Mouse (Mus musculus): ENCODE measurements around the gene Nln. TPM values are rescaled to one million over a fixed set of nuclear protein-coding genes. Genes with fewer than 3 reads are reported as not detected.

The Nln gene
- polyA plus RNA-seq, 1 experiment from 2014 or later: 69.1 TPM

- Histone ChIP-seq H3K4me3 (replicated peaks; ENCODE audit: low read depth, low read length) (no peak overlapping the region), H3K36me3 (ENCODE audit: control insufficient read depth, insufficient read depth, low read length) (no peaks in the 10 kb centered on the region), H3K9me3 (ENCODE audit: control insufficient read depth, low read length) (no peaks in the 10 kb centered on the region), H3K9ac (replicated peaks; ENCODE audit: low read length) (no peak overlapping the region), H3K4me1 (ENCODE audit: control insufficient read depth, insufficient read depth, low read length) (no peaks in the 10 kb centered on the region), H3K27ac (replicated peaks; ENCODE audit: low read depth, low read length) (no peak overlapping the region), H3K27me3 (ENCODE audit: control insufficient read depth, insufficient read depth, low read length) (no peaks in the 10 kb centered on the region), H3K4me2 (ENCODE audit: low read length) (no peak overlapping the region)
- DNase-seq (no peak), ATAC-seq (ENCODE audit: low FRiP score, low TSS enrichment) (no peak)
- WGBS: 80% methylated on average over 2 of the region's 2 CpGs
Measured at GRCm38 (mm10) chr13:104084600-104084999, 24.8 kb downstream of the Nln start.

- 93% methylated on average over 7 of the region's 7 CpGs for WGBS
- ATAC-seq (ENCODE audit: low FRiP score, low TSS enrichment) (no peak), DNase-seq (no peak)
- no peaks in the 10 kb centered on the region for H3K27me3 ChIP-seq (ENCODE audit: control insufficient read depth, insufficient read depth, low read length)
- H3K9ac ChIP-seq (replicated peaks; ENCODE audit: low read length): no peak overlapping the region
- H3K4me1 ChIP-seq (ENCODE audit: control insufficient read depth, insufficient read depth, low read length): no peaks in the 10 kb centered on the region
- no peaks in the 10 kb centered on the region for H3K9me3 ChIP-seq (ENCODE audit: control insufficient read depth, low read length)
- no peak overlapping the region for H3K27ac ChIP-seq (replicated peaks; ENCODE audit: low read depth, low read length)
- no peak overlapping the region for H3K4me3 ChIP-seq (replicated peaks; ENCODE audit: low read depth, low read length)
- 0 out of 2 replicates have a peak, but pooled peaks cover 4% of the 10 kb centered on the region for H3K36me3 ChIP-seq (ENCODE audit: control insufficient read depth, insufficient read depth, low read length)
- H3K4me2 ChIP-seq (ENCODE audit: low read length): no peak overlapping the region
Measured at GRCm38 (mm10) chr13:104082504-104082903, 26.9 kb downstream of the Nln start.

GRCm38 (mm10) chr13:104076993-104077392 is 32.4 kb downstream of the Nln start:
- H3K4me2 ChIP-seq (ENCODE audit: low read length): no peak overlapping the region
- no peaks in the 10 kb centered on the region for H3K4me1 ChIP-seq (ENCODE audit: control insufficient read depth, insufficient read depth, low read length)
- no peaks in the 10 kb centered on the region for H3K27me3 ChIP-seq (ENCODE audit: control insufficient read depth, insufficient read depth, low read length)
- 87% methylated on average over 6 of the region's 6 CpGs for WGBS
- H3K27ac ChIP-seq (replicated peaks; ENCODE audit: low read depth, low read length): no peak overlapping the region
- DNase-seq (no peak), ATAC-seq (ENCODE audit: low FRiP score, low TSS enrichment) (no peak)
- H3K9ac ChIP-seq (replicated peaks; ENCODE audit: low read length): no peak overlapping the region
- H3K4me3 ChIP-seq (replicated peaks; ENCODE audit: low read depth, low read length): no peak overlapping the region
- H3K36me3 ChIP-seq (ENCODE audit: control insufficient read depth, insufficient read depth, low read length): peaks cover 17% of the 10 kb centered on the region
- H3K9me3 ChIP-seq (ENCODE audit: control insufficient read depth, low read length): no peaks in the 10 kb centered on the region

- no peaks in the 10 kb centered on the region for H3K4me1 ChIP-seq (ENCODE audit: control insufficient read depth, insufficient read depth, low read length)
- H3K9ac ChIP-seq (replicated peaks; ENCODE audit: low read length): no peak overlapping the region
- peaks cover 29% of the 10 kb centered on the region for H3K36me3 ChIP-seq (ENCODE audit: control insufficient read depth, insufficient read depth, low read length)
- DNase-seq: no peak
- ATAC-seq (ENCODE audit: low FRiP score, low TSS enrichment): no peak
- H3K9me3 ChIP-seq (ENCODE audit: control insufficient read depth, low read length): no peaks in the 10 kb centered on the region
- no peaks in the 10 kb centered on the region for H3K27me3 ChIP-seq (ENCODE audit: control insufficient read depth, insufficient read depth, low read length)
- no peak overlapping the region for H3K27ac ChIP-seq (replicated peaks; ENCODE audit: low read depth, low read length)
- WGBS: 83% methylated on average over 10 of the region's 10 CpGs
- H3K4me3 ChIP-seq (replicated peaks; ENCODE audit: low read depth, low read length): no peak overlapping the region
- no peak overlapping the region for H3K4me2 ChIP-seq (ENCODE audit: low read length)
Measured at GRCm38 (mm10) chr13:104074731-104075130, 34.7 kb downstream of the Nln start.

- DNase-seq: no peak
- no peak for ATAC-seq (ENCODE audit: low FRiP score, low TSS enrichment)
- Histone ChIP-seq H3K4me3 (replicated peaks; ENCODE audit: low read depth, low read length) (no peak overlapping the region), H3K36me3 (ENCODE audit: control insufficient read depth, insufficient read depth, low read length) (peaks cover 34% of the 10 kb centered on the region), H3K27me3 (ENCODE audit: control insufficient read depth, insufficient read depth, low read length) (no peaks in the 10 kb centered on the region), H3K9me3 (ENCODE audit: control insufficient read depth, low read length) (no peaks in the 10 kb centered on the region), H3K9ac (replicated peaks; ENCODE audit: low read length) (no peak overlapping the region), H3K4me2 (ENCODE audit: low read length) (no peak overlapping the region), H3K27ac (replicated peaks; ENCODE audit: low read depth, low read length) (no peak overlapping the region), H3K4me1 (ENCODE audit: control insufficient read depth, insufficient read depth, low read length) (no peaks in the 10 kb centered on the region)
- 95% methylated on average over 8 of the region's 8 CpGs for WGBS
Measured at GRCm38 (mm10) chr13:104074230-104074629, 35.2 kb downstream of the Nln start.

- Histone ChIP-seq H3K9me3 (ENCODE audit: control insufficient read depth, low read length) (no peaks in the 10 kb centered on the region), H3K27ac (replicated peaks; ENCODE audit: low read depth, low read length) (no peak overlapping the region), H3K4me1 (ENCODE audit: control insufficient read depth, insufficient read depth, low read length) (no peaks in the 10 kb centered on the region), H3K27me3 (ENCODE audit: control insufficient read depth, insufficient read depth, low read length) (no peaks in the 10 kb centered on the region), H3K4me3 (replicated peaks; ENCODE audit: low read depth, low read length) (no peak overlapping the region), H3K36me3 (ENCODE audit: control insufficient read depth, insufficient read depth, low read length) (peaks cover 47% of the 10 kb centered on the region), H3K9ac (replicated peaks; ENCODE audit: low read length) (no peak overlapping the region), H3K4me2 (ENCODE audit: low read length) (no peak overlapping the region)
- DNase-seq (no peak), ATAC-seq (ENCODE audit: low FRiP score, low TSS enrichment) (no peak)
- 88% methylated on average over 9 of the region's 9 CpGs for WGBS
Measured at GRCm38 (mm10) chr13:104072351-104072750, 37.1 kb downstream of the Nln start.

- Histone ChIP-seq H3K9ac (replicated peaks; ENCODE audit: low read length) (no peak overlapping the region), H3K36me3 (ENCODE audit: control insufficient read depth, insufficient read depth, low read length) (peaks cover 56% of the 10 kb centered on the region)
- 90% methylated on average over 3 of the region's 3 CpGs for whole genome bisulfite sequencing
Measured at GRCm38 (mm10) chr13:104070703-104071102, 38.7 kb downstream of the Nln start.

GRCm38 (mm10) chr13:104069216-104069615 is 40.2 kb downstream of the Nln start:
- Histone ChIP-seq H3K4me1 (ENCODE audit: control insufficient read depth, insufficient read depth, low read length) (no peaks in the 10 kb centered on the region), H3K4me2 (ENCODE audit: low read length) (no peak overlapping the region), H3K9ac (replicated peaks; ENCODE audit: low read length) (no peak overlapping the region), H3K27ac (replicated peaks; ENCODE audit: low read depth, low read length) (no peak overlapping the region), H3K36me3 (ENCODE audit: control insufficient read depth, insufficient read depth, low read length) (peaks cover 58% of the 10 kb centered on the region), H3K27me3 (ENCODE audit: control insufficient read depth, insufficient read depth, low read length) (no peaks in the 10 kb centered on the region), H3K4me3 (replicated peaks; ENCODE audit: low read depth, low read length) (no peak overlapping the region), H3K9me3 (ENCODE audit: control insufficient read depth, low read length) (no peaks in the 10 kb centered on the region)
- DNase-seq: no peak
- ATAC-seq (ENCODE audit: low FRiP score, low TSS enrichment): no peak
- 92% methylated on average over 11 of the region's 11 CpGs for WGBS

More at GRCm38 (mm10) chr13:104070703-104071102, 38.7 kb downstream of the Nln start:
- Histone ChIP-seq H3K4me1 (ENCODE audit: control insufficient read depth, insufficient read depth, low read length) (no peaks in the 10 kb centered on the region), H3K4me2 (ENCODE audit: low read length) (no peak overlapping the region), H3K9me3 (ENCODE audit: control insufficient read depth, low read length) (no peaks in the 10 kb centered on the region), H3K27me3 (ENCODE audit: control insufficient read depth, insufficient read depth, low read length) (no peaks in the 10 kb centered on the region), H3K27ac (replicated peaks; ENCODE audit: low read depth, low read length) (no peak overlapping the region), H3K4me3 (replicated peaks; ENCODE audit: low read depth, low read length) (no peak overlapping the region)
- ATAC-seq (ENCODE audit: low FRiP score, low TSS enrichment) (no peak), DNase-seq (no peak)

GRCm38 (mm10) chr13:104065649-104066347 is 43.6 kb downstream of the Nln start:
- H3K27me3 ChIP-seq (ENCODE audit: control insufficient read depth, insufficient read depth, low read length): no peaks in the 10 kb centered on the region
- peaks cover 50% of the 10 kb centered on the region for H3K36me3 ChIP-seq (ENCODE audit: control insufficient read depth, insufficient read depth, low read length)
- H3K4me2 ChIP-seq (ENCODE audit: low read length): no peak overlapping the region
- no peaks in the 10 kb centered on the region for H3K9me3 ChIP-seq (ENCODE audit: control insufficient read depth, low read length)
- 78% methylated on average over 2 of the region's 2 CpGs for WGBS
- no peak overlapping the region for H3K4me3 ChIP-seq (replicated peaks; ENCODE audit: low read depth, low read length)
- no peaks in the 10 kb centered on the region for H3K4me1 ChIP-seq (ENCODE audit: control insufficient read depth, insufficient read depth, low read length)
- ATAC-seq (ENCODE audit: low FRiP score, low TSS enrichment) (no peak), DNase-seq (no peak)
- no peak overlapping the region for H3K9ac ChIP-seq (replicated peaks; ENCODE audit: low read length)
- H3K27ac ChIP-seq (replicated peaks; ENCODE audit: low read depth, low read length): no peak overlapping the region
